Mouse (Mus musculus): ENCODE data around the gene Trmt10a. TPM values are rescaled to one million over a fixed set of nuclear protein-coding genes. Genes with fewer than 3 reads are reported as not detected.

Trmt10a gene
- polyA plus RNA-seq, 1 experiment from 2014 or later: 10.8 TPM

DNA sequence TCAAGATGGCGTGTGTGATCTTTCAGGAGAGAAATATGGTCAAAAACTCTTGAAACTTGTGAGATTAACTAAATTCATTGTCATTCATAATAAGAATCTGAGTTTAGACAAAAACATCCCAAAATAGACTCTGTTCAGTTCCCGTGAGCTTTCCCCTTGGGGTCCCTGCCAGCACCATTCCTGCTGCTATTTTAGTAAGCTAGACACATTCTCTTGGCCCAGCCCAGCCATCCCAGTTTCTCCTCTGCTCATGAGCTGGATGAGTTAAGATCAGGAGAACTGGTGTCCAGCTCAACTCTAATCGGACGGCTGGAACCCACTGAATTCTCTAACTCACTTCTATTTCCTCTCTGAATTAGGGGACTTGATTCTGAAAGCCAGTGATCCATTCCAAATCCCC, 26.4 kb upstream of the Trmt10a start:
- no peaks in the 10 kb centered on the region for H3K9me3 ChIP-seq (replicated peaks)
- WGBS: 85% methylated on average over 4 of the region's 4 CpGs
- no peaks in the 10 kb centered on the region for H3K27me3 ChIP-seq
- ATAC-seq (ENCODE audit: insufficient number of reproducible peaks, low FRiP score, low TSS enrichment, low read depth): no peak
- H3K36me3 ChIP-seq: no peaks in the 10 kb centered on the region
- H3K4me3 ChIP-seq (replicated peaks): no peak overlapping the region
- H3K4me1 ChIP-seq: no peaks in the 10 kb centered on the region
- H3K9ac ChIP-seq: no peak overlapping the region
- H3K4me2 ChIP-seq (replicated peaks): no peak overlapping the region
- no peak overlapping the region for H3K27ac ChIP-seq (replicated peaks)

DNA sequence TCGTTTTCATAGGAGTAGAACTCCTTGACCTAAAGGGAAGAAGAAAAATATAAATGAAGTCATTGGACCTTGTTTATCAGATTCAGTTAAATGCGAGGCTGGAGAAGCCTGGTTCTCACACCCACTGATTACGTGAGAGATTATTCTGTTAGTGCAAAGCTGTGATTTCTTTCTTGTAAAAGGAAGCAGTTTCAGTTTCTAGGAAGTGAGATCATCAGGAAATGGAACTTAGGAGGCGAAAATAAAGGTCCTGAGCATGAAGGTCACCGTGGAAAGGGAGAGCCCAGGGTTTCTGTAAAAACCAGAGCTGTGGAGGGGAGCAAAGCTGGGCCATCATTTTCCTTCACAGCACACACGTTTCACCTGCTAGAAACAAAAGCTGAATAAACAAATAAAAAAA, 24.9 kb upstream of the Trmt10a start:
- 76% methylated on average over 6 of the region's 6 CpGs for WGBS
- H3K4me1 ChIP-seq: no peaks in the 10 kb centered on the region
- no peak overlapping the region for H3K4me2 ChIP-seq (replicated peaks)
- H3K27ac ChIP-seq (replicated peaks): no peak overlapping the region
- no peaks in the 10 kb centered on the region for H3K27me3 ChIP-seq
- H3K9me3 ChIP-seq (replicated peaks): no peaks in the 10 kb centered on the region
- H3K36me3 ChIP-seq: no peaks in the 10 kb centered on the region
- no peak overlapping the region for H3K9ac ChIP-seq
- no peak for ATAC-seq (ENCODE audit: insufficient number of reproducible peaks, low FRiP score, low TSS enrichment, low read depth)
- no peak overlapping the region for H3K4me3 ChIP-seq (replicated peaks)

DNA sequence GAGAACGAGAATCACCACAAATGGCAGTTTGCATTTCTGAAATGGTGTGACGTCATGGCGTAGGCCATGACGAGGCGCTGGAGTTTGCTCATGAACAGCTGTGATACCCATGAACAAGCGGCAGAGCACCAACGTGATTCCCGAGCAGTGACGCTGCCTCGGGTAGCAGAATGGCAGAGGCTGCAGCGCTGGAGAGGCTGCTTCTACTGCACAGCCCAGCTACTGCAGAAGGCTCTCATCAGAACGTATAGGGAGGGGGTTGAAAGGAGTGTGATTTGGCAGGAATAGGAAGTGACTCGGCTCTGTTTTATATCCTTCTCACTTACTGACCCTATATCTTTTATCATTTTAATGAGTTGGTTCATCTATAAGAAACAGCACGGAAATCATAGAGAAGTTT, 24.4 kb upstream of the Trmt10a start:
- Histone ChIP-seq H3K4me2 (replicated peaks) (no peak overlapping the region), H3K27ac (replicated peaks) (no peak overlapping the region), H3K27me3 (no peaks in the 10 kb centered on the region), H3K4me3 (replicated peaks) (no peak overlapping the region), H3K4me1 (no peaks in the 10 kb centered on the region), H3K9ac (no peak overlapping the region), H3K36me3 (no peaks in the 10 kb centered on the region), H3K9me3 (replicated peaks) (no peaks in the 10 kb centered on the region)
- no peak for ATAC-seq (ENCODE audit: insufficient number of reproducible peaks, low FRiP score, low TSS enrichment, low read depth)
- 74% methylated on average over 14 of the region's 14 CpGs for WGBS

GRCm38 (mm10) chr3:138119444-138120105, 23.7 kb upstream of the Trmt10a start:
- H3K9me3 ChIP-seq (replicated peaks): no peaks in the 10 kb centered on the region
- no peak overlapping the region for H3K4me3 ChIP-seq (replicated peaks)
- ATAC-seq (ENCODE audit: insufficient number of reproducible peaks, low FRiP score, low TSS enrichment, low read depth): no peak
- H3K4me1 ChIP-seq: no peaks in the 10 kb centered on the region
- H3K4me2 ChIP-seq (replicated peaks): no peak overlapping the region
- no peaks in the 10 kb centered on the region for H3K36me3 ChIP-seq
- 89% methylated on average over 16 of the region's 16 CpGs for WGBS
- no peaks in the 10 kb centered on the region for H3K27me3 ChIP-seq
- no peak overlapping the region for H3K27ac ChIP-seq (replicated peaks)
- no peak overlapping the region for H3K9ac ChIP-seq

DNA sequence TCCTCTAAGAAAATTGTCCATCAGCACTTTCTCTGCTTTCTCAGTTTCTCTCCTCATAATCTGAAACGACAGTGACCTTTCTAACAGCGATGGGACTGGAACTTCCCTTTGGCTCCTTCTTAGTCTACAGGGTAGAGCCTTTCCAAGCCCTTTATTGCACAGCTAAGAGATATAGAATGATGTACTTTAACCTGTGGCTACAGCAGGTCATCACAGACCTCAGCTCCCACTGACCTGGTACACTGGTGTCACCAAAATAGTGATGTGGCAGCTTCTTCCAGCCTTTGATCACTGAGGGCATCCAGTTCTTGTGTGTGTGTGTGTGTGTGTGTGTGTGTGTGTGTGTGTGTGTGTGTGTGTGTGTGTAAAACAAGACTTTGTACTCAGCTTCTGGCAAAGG, 21.8 kb upstream of the Trmt10a start:
- no peak overlapping the region for H3K9ac ChIP-seq
- no peaks in the 10 kb centered on the region for H3K4me1 ChIP-seq
- H3K9me3 ChIP-seq (replicated peaks): no peaks in the 10 kb centered on the region
- ATAC-seq (ENCODE audit: insufficient number of reproducible peaks, low FRiP score, low TSS enrichment, low read depth): no peak
- H3K27me3 ChIP-seq: no peaks in the 10 kb centered on the region
- H3K27ac ChIP-seq (replicated peaks): no peak overlapping the region
- no peak overlapping the region for H3K4me2 ChIP-seq (replicated peaks)
- H3K36me3 ChIP-seq: no peaks in the 10 kb centered on the region
- H3K4me3 ChIP-seq (replicated peaks): no peak overlapping the region
- 90% methylated on average over 2 of the region's 2 CpGs for WGBS

DNA sequence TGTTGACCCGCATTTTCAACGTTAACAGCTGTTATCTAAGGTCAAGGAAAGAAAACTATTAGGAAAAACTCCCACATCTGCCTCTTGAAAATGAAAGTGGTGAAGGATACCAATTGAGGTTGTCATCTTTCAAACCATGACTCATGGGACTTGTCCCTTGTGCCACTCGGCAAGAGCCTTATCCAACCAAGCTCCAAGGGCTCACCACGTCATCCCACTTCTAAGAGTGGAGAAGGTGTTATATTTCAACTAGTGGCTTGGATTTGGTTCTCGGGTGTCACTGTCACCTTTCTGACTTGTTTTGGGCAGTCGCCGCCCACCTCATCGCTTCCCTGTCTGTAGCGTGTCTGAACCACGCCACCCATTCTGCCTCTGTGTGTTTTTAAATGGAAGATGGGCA, 19.4 kb upstream of the Trmt10a start:
- 78% methylated on average over 10 of the region's 10 CpGs for WGBS
- Histone ChIP-seq H3K27ac (replicated peaks) (no peak overlapping the region), H3K36me3 (no peaks in the 10 kb centered on the region), H3K4me1 (no peaks in the 10 kb centered on the region), H3K9me3 (replicated peaks) (no peaks in the 10 kb centered on the region), H3K4me3 (replicated peaks) (no peak overlapping the region), H3K4me2 (replicated peaks) (no peak overlapping the region), H3K27me3 (no peaks in the 10 kb centered on the region), H3K9ac (no peak overlapping the region)
- ATAC-seq (ENCODE audit: insufficient number of reproducible peaks, low FRiP score, low TSS enrichment, low read depth): no peak

- Histone ChIP-seq H3K36me3 (no peaks in the 10 kb centered on the region), H3K9me3 (replicated peaks) (no peaks in the 10 kb centered on the region), H3K27me3 (no peaks in the 10 kb centered on the region), H3K4me1 (no peaks in the 10 kb centered on the region), H3K9ac (no peak overlapping the region), H3K4me2 (replicated peaks) (no peak overlapping the region), H3K27ac (replicated peaks) (no peak overlapping the region), H3K4me3 (replicated peaks) (no peak overlapping the region)
- ATAC-seq (ENCODE audit: insufficient number of reproducible peaks, low FRiP score, low TSS enrichment, low read depth): no peak
- 91% methylated on average over 6 of the region's 6 CpGs for WGBS
These were observed 14.1 kb upstream of the Trmt10a start for GRCm38 (mm10) chr3:138129110-138129509.

GRCm38 (mm10) chr3:138130692-138131091, 12.6 kb upstream of the Trmt10a start:
- WGBS: 84% methylated on average over 1 of the region's 1 CpGs

DNA sequence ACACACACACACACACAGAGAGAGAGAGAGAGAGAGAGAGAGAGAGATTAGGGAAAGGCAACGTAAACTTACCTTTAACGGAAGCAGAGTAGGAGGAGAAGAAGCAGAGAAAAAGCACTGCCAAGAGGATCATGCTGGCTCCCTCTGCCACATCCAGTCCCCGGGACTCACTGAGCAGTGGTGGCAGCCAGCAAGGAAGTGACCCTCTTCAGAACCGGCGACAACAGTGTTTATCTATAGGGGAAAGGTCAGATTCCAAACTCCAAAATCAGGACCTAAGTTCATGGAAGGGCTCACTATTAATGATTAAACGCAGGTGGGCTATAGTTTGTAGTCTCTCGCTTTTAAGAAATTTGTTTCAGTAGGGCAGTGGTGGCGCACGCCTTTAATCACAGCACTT, 12.1 kb upstream of the Trmt10a start:
- Histone ChIP-seq H3K36me3 (no peaks in the 10 kb centered on the region), H3K4me2 (replicated peaks) (no peak overlapping the region), H3K9ac (no peak overlapping the region), H3K9me3 (replicated peaks) (no peaks in the 10 kb centered on the region), H3K27ac (replicated peaks) (no peak overlapping the region), H3K27me3 (no peaks in the 10 kb centered on the region), H3K4me3 (replicated peaks) (no peak overlapping the region), H3K4me1 (no peaks in the 10 kb centered on the region)
- ATAC-seq (ENCODE audit: insufficient number of reproducible peaks, low FRiP score, low TSS enrichment, low read depth): no peak
- 53% methylated on average over 9 of the region's 9 CpGs for WGBS

More at GRCm38 (mm10) chr3:138130692-138131091, 12.6 kb upstream of the Trmt10a start:
- H3K27ac ChIP-seq (replicated peaks): no peak overlapping the region
- no peak overlapping the region for H3K4me3 ChIP-seq (replicated peaks)
- H3K9ac ChIP-seq: no peak overlapping the region
- no peak for ATAC-seq (ENCODE audit: insufficient number of reproducible peaks, low FRiP score, low TSS enrichment, low read depth)
- no peak overlapping the region for H3K4me2 ChIP-seq (replicated peaks)
- H3K9me3 ChIP-seq (replicated peaks): no peaks in the 10 kb centered on the region
- no peaks in the 10 kb centered on the region for H3K36me3 ChIP-seq
- H3K4me1 ChIP-seq: no peaks in the 10 kb centered on the region
- no peaks in the 10 kb centered on the region for H3K27me3 ChIP-seq

- no peaks in the 10 kb centered on the region for H3K27me3 ChIP-seq
- no peak overlapping the region for H3K4me3 ChIP-seq (replicated peaks)
- H3K27ac ChIP-seq (replicated peaks): no peak overlapping the region
- no peak overlapping the region for H3K4me2 ChIP-seq (replicated peaks)
- H3K9me3 ChIP-seq (replicated peaks): no peaks in the 10 kb centered on the region
- WGBS: 86% methylated on average over 8 of the region's 8 CpGs
- ATAC-seq (ENCODE audit: insufficient number of reproducible peaks, low FRiP score, low TSS enrichment, low read depth): no peak
- H3K9ac ChIP-seq: no peak overlapping the region
- H3K36me3 ChIP-seq: no peaks in the 10 kb centered on the region
- H3K4me1 ChIP-seq: no peaks in the 10 kb centered on the region
These were observed 9.8 kb upstream of the Trmt10a start for GRCm38 (mm10) chr3:138133463-138133862.

DNA sequence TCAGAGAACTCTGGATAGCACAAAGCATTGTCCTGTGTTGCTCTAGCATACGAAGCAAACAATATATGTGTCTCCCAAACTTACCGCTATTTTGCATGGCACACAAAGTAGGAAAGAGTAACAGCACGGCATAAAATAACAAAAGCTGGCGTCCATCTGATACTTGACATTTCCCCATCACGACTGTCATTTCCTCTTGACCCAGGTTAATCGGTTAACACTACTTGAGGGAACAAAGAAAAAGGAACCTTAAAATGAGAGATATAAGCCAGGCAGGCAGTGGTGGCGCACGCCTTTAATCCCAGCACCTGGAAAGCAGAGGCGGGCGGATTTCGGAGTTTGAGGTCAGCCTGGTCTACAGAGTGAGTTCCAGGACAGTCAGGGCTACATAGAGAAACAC, 9.3 kb upstream of the Trmt10a start:
- 87% methylated on average over 11 of the region's 11 CpGs for WGBS
- Histone ChIP-seq H3K27ac (replicated peaks) (no peak overlapping the region), H3K9me3 (replicated peaks) (no peaks in the 10 kb centered on the region), H3K4me3 (replicated peaks) (no peak overlapping the region), H3K4me2 (replicated peaks) (no peak overlapping the region), H3K27me3 (no peaks in the 10 kb centered on the region), H3K9ac (no peak overlapping the region), H3K4me1 (no peaks in the 10 kb centered on the region), H3K36me3 (no peaks in the 10 kb centered on the region)
- ATAC-seq (ENCODE audit: insufficient number of reproducible peaks, low FRiP score, low TSS enrichment, low read depth): no peak

DNA sequence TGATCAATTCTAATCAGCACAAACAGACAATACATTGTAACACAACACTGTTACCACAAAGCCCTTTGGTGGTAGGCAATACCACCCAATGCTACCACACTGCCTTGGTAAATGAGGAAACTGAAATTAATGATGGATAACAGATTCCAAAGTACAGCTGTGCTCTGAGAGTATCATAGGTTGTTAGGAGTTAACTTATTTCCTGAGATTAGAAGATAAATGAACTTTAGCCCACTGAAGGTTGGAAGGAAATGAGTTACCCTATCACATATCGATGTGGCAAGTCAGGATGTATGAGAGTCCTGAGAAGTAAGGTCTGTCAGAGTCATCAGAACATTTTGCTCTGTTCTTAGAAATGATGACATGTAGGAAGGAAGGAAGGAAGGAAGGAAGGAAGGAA, 8.7 kb upstream of the Trmt10a start:
- ATAC-seq (ENCODE audit: insufficient number of reproducible peaks, low FRiP score, low TSS enrichment, low read depth): no peak
- Histone ChIP-seq H3K4me2 (replicated peaks) (no peak overlapping the region), H3K27ac (replicated peaks) (no peak overlapping the region), H3K9me3 (replicated peaks) (no peaks in the 10 kb centered on the region), H3K4me1 (no peaks in the 10 kb centered on the region), H3K27me3 (no peaks in the 10 kb centered on the region), H3K9ac (no peak overlapping the region), H3K4me3 (replicated peaks) (no peak overlapping the region), H3K36me3 (no peaks in the 10 kb centered on the region)
- WGBS: 76% methylated on average over 1 of the region's 1 CpGs

Measured in embryonic facial prominence, embryonic 15.5 days (tissue).